In the genomic region with DNA sequence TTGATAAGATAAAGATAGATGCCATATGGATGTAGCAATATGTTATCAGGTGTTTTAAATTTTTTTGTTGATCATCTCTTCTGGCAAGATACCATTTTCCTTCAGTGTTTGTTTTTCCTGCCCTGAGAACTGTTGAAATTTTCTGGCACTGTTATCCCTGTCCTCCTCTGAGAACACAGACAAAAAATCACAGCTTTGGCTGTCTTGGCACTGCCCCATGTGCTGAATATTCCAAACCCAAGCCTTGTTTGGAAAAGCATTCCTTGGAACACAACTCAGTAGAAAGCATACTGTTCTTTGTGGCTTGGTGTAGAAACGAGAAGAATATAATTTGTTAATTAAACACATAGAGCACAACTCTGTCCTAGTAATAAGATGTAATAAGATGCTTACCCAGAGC, we compare ENCODE assay signal across 9 mouse cellular contexts.
DNase-seq lines count a peak whose midpoint lies in the region.
"Had no signal": no experiment of that assay in that cellular context is flagged by ENCODE, and none has a peak within 500 bp of the region (broad histone marks: within the 10 kb centered on the region; RNA-seq: fewer than 3 reads in every experiment).

No protein-coding gene starts in this region.

- intact Hi-C loops in left cerebral cortex, postnatal 14 days (cut with DNase I), result no loop called here

- DNase-seq in ovary, postnatal 36 days (ENCODE audit: low spot score), result peak; percentile 6
- no peak for DNase-seq in ovary, postnatal 14 days (ENCODE audit: low spot score)
- DNase-seq in frontal cortex, adult 2 months (ENCODE audit: extremely low spot score in 1 of 2, low spot score in 1 of 2), result peak; percentile 57 to 73
- peak; percentile 40 to 46 for DNase-seq in left cerebral cortex, postnatal 14 days (ENCODE audit: low spot score in 2 of 2)
- peak; percentile 68 for DNase-seq in telencephalon, adult 2 months (ENCODE audit: low read depth, low spot score)
- DNase-seq in T-cell, adult 2 months (ENCODE audit: low spot score), result no peak
- DNase-seq in urinary bladder, adult 18-20 months (ENCODE audit: low spot score in 2 of 2), result no peak
- no peak for DNase-seq in kidney, adult 8-10 months
- DNase-seq: kidney, adult 9 months had no signal

Comparison
In these comparisons a context has a peak if more than half of its experiments do, and no peak if none do; other contexts are left out.
1. DNase-seq: peak in ovary, postnatal 36 days (single experiment), frontal cortex, adult 2 months (2 of 2), left cerebral cortex, postnatal 14 days (2 of 2) and telencephalon, adult 2 months (single experiment); none in ovary, postnatal 14 days (single experiment), T-cell, adult 2 months (single experiment), urinary bladder, adult 18-20 months (0 of 2) and kidney, adult 8-10 months (0 of 2).